Mouse (Mus musculus) hindbrain, embryonic 15.5 days (tissue): Measurements from ENCODE around the gene L1td1. TPM values are rescaled to one million over a fixed set of nuclear protein-coding genes. Genes with fewer than 3 reads are reported as not detected.

ENCODE experiments used
- ATAC-seq: fragments of 200-750 bp; cut with Nextera tagmentation; 2 replicates; pipeline ENCODE4 v1.8.0; 2017; ENCODE audit warnings: low read depth, moderate number of reproducible peaks, moderate TSS enrichment; ENCODE audit not compliant: low FRiP score
- H3K27ac ChIP-seq: fragments of 300-500 bp; sonication (generic); replicated peaks from 2 replicates; pipeline ENCODE4 v1.5.1; 2015; ENCODE audit warnings: mild to moderate bottlenecking, inconsistent platforms
- H3K27me3 ChIP-seq: fragments of 300-500 bp; sonication (generic); 2 replicates; pipeline ENCODE4 v1.6.1; 2015; ENCODE audit warnings: control low read depth, inconsistent platforms
- H3K36me3 ChIP-seq: fragments of 300-500 bp; sonication (generic); 2 replicates; pipeline ENCODE4 v1.6.1; 2015; ENCODE audit warnings: control low read depth, inconsistent platforms
- H3K4me1 ChIP-seq: fragments of 300-500 bp; sonication (generic); replicated peaks from 2 replicates; pipeline ENCODE4 v1.6.1; 2015; ENCODE audit warnings: control low read depth, inconsistent platforms
- H3K4me2 ChIP-seq: fragments of 300-500 bp; sonication (generic); 2 replicates; pipeline ENCODE4 v1.6.1; 2015; ENCODE audit warnings: moderate library complexity, mild to moderate bottlenecking, inconsistent platforms
- H3K4me3 ChIP-seq: fragments of 300-500 bp; sonication (generic); 2 replicates; pipeline ENCODE4 v1.5.1; 2015; ENCODE audit warnings: mild to moderate bottlenecking, inconsistent platforms
- H3K9ac ChIP-seq: fragments of 300-500 bp; sonication (generic); 2 replicates; pipeline ENCODE4 v1.6.1; 2015; ENCODE audit warnings: inconsistent platforms
- H3K9me3 ChIP-seq: fragments of 300-500 bp; sonication (generic); 2 replicates; pipeline ENCODE4 v1.6.1; 2016; ENCODE audit warnings: control low read depth, inconsistent platforms
- WGBS: fragments of 180-500 bp; shearing (Covaris S2); methylation state at CpG from one replicate; pipeline ENCODE4 v1.1.7; 2015; 5-methylcytosine and 5-hydroxymethylcytosine counted together
- polyA plus RNA-seq: library from polyadenylated mRNA; unstranded; fragments of >200 nt; fragmentation: Nextera tagmentation; extraction: Ambion mirVana; gene quantifications from 2 replicates; pipeline ENCODE4 v1.2.1, GENCODE M21; 2015

L1td1 gene
- polyA plus RNA-seq, 1 experiment from 2014 or later, result 0.08 TPM

DNA sequence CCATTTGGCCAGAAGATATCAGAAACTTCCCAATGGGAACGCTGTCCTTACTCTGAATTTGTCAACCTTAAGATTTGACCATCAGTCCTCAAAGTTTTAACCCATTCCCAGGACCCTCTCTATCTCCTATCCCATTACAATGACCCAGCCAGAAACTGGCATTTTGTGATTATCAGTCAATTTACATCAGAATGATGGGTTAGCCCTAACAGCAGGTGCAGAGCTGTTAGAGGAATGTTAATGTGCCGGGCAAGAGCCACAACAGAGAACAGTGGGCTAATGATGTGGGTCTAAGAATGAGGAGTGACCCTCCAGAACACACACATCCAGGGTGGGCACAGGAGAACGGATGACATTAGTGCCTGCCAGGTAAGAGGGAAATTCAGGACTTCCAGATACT lies 59.7 kb downstream of the L1td1 start:
- H3K9ac ChIP-seq, result no peak overlapping the region
- no peaks in the 10 kb centered on the region for H3K27me3 ChIP-seq
- no peak overlapping the region for H3K27ac ChIP-seq
- H3K4me3 ChIP-seq, result no peak overlapping the region
- H3K9me3 ChIP-seq, result no peaks in the 10 kb centered on the region
- no peaks in the 10 kb centered on the region for H3K36me3 ChIP-seq
- no peak for ATAC-seq
- 23% methylated on average over 3 of the region's 3 CpGs for WGBS
- no peak overlapping the region for H3K4me2 ChIP-seq
- H3K4me1 ChIP-seq, result peaks cover 11% of the 10 kb centered on the region

Other genes with a start within 250 kb of the L1td1 start
- 0.64 and 0.69 TPM in 2 replicates for gene Kank4, start 90.8 kb downstream of the L1td1 start, polyA plus RNA-seq
- gene I0C0044D17Rik, start 97.1 kb downstream of the L1td1 start, polyA plus RNA-seq, result not detected in 2 replicates
- 33.2 and 40.3 TPM in 2 replicates for gene Usp1, start 197.1 kb downstream of the L1td1 start, polyA plus RNA-seq